Mouse (Mus musculus): Measurements from ENCODE around the gene Rrad. TPM values are rescaled to one million over a fixed set of nuclear protein-coding genes. Genes with fewer than 3 reads are reported as not detected.
A peak's percentile ranks its signal among the peaks of the same experiment; 100 is the strongest.

Rrad gene
- polyA plus RNA-seq, 1 experiment from 2014 or later, result 0.90 TPM

GRCm38 (mm10) chr8:104606329-104606728 is 24.8 kb downstream of the Rrad start:
- 0 out of 2 replicates have a peak, but pooled peaks cover 3% of the 10 kb centered on the region for H3K4me1 ChIP-seq (replicated peaks; ENCODE audit: control insufficient read depth, insufficient read depth, low read length)
- H3K27ac ChIP-seq (ENCODE audit: low read depth, low read length), result no peak overlapping the region
- 61% methylated on average over 6 of the region's 6 CpGs for WGBS
- DNase-seq (ENCODE audit: low spot score) (no peak), ATAC-seq (replicated peaks; ENCODE audit: low FRiP score) (no peak)
- H3K9ac ChIP-seq (ENCODE audit: low read length), result no peak overlapping the region
- H3K4me3 ChIP-seq (ENCODE audit: low read depth, low read length), result no peak overlapping the region
- H3K9me3 ChIP-seq (ENCODE audit: control insufficient read depth, low read length), result no peaks in the 10 kb centered on the region
- H3K4me2 ChIP-seq (ENCODE audit: low read depth, low read length, severe bottlenecking), result no peak overlapping the region
- H3K36me3 ChIP-seq (ENCODE audit: control insufficient read depth, insufficient read depth, low read length), result no peaks in the 10 kb centered on the region
- no peaks in the 10 kb centered on the region for H3K27me3 ChIP-seq (ENCODE audit: control insufficient read depth, insufficient read depth, low read length)

- 69% methylated on average over 4 of the region's 4 CpGs for WGBS
- Histone ChIP-seq H3K9ac (ENCODE audit: low read length) (no peak overlapping the region), H3K4me3 (ENCODE audit: low read depth, low read length) (no peak overlapping the region), H3K27ac (ENCODE audit: low read depth, low read length) (no peak overlapping the region), H3K36me3 (ENCODE audit: control insufficient read depth, insufficient read depth, low read length) (no peaks in the 10 kb centered on the region; the same call in 1 of the 2 replicates), H3K4me1 (replicated peaks; ENCODE audit: control insufficient read depth, insufficient read depth, low read length) (0 out of 2 replicates have a peak, but pooled peaks cover 3% of the 10 kb centered on the region), H3K9me3 (ENCODE audit: control insufficient read depth, low read length) (no peaks in the 10 kb centered on the region), H3K4me2 (ENCODE audit: low read depth, low read length, severe bottlenecking) (no peak overlapping the region), H3K27me3 (ENCODE audit: control insufficient read depth, insufficient read depth, low read length) (no peaks in the 10 kb centered on the region)
- ATAC-seq (replicated peaks; ENCODE audit: low FRiP score) (no peak), DNase-seq (ENCODE audit: low spot score) (no peak)
These were observed 27.9 kb downstream of the Rrad start for GRCm38 (mm10) chr8:104603245-104603593.

GRCm38 (mm10) chr8:104602468-104603244 is 28.5 kb downstream of the Rrad start:
- no peaks in the 10 kb centered on the region; the same call in 1 of the 2 replicates for H3K36me3 ChIP-seq (ENCODE audit: control insufficient read depth, insufficient read depth, low read length)
- H3K4me1 ChIP-seq (replicated peaks; ENCODE audit: control insufficient read depth, insufficient read depth, low read length), result 0 out of 2 replicates have a peak, but pooled peaks cover 3% of the 10 kb centered on the region
- H3K27me3 ChIP-seq (ENCODE audit: control insufficient read depth, insufficient read depth, low read length), result no peaks in the 10 kb centered on the region
- ATAC-seq (replicated peaks; ENCODE audit: low FRiP score) (peak; percentile 95), DNase-seq (ENCODE audit: low spot score) (peak; percentile 94)
- H3K27ac ChIP-seq (ENCODE audit: low read depth, low read length), result no peak overlapping the region
- H3K9me3 ChIP-seq (ENCODE audit: control insufficient read depth, low read length), result no peaks in the 10 kb centered on the region
- peak overlapping the region; percentile 16; the same call in 1 of the 2 replicates for H3K9ac ChIP-seq (ENCODE audit: low read length)
- peak overlapping the region; percentile 47 for H3K4me2 ChIP-seq (ENCODE audit: low read depth, low read length, severe bottlenecking)
- peak overlapping the region; percentile 17 for H3K4me3 ChIP-seq (ENCODE audit: low read depth, low read length)
- WGBS, result 19% methylated on average over 21 of the region's 21 CpGs

DNA sequence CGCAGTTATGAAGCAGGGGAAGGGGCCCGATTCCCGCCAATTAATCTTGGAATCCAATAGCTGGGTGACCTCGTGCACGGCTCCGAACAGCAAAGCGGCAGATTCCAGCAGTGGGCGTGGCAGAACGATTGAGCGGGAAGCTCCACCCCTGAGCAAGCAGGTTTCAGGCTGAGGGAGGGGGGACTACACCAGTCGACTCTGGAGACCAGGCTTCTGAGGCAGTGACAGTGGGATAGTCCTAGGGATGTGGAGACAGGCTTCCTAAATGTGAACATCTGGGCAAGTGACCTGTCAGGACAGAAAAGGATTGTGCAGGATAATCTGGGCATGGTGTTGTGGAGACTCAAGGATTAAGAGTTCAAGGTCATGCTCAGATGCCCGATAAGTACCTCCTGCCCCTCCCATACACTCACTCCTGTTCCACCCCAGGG is 29.2 kb downstream of the Rrad start:
- 3% methylated on average over 12 of the region's 12 CpGs for WGBS
- Histone ChIP-seq H3K27me3 (ENCODE audit: control insufficient read depth, insufficient read depth, low read length) (no peaks in the 10 kb centered on the region), H3K27ac (ENCODE audit: low read depth, low read length) (no peak overlapping the region), H3K4me3 (ENCODE audit: low read depth, low read length) (peak overlapping the region; percentile 17; the same call in 1 of the 2 replicates), H3K4me2 (ENCODE audit: low read depth, low read length, severe bottlenecking) (peak overlapping the region; percentile 47; the same call in 1 of the 2 replicates), H3K9ac (ENCODE audit: low read length) (peak overlapping the region; percentile 16; the same call in 1 of the 2 replicates), H3K9me3 (ENCODE audit: control insufficient read depth, low read length) (no peaks in the 10 kb centered on the region), H3K36me3 (ENCODE audit: control insufficient read depth, insufficient read depth, low read length) (no peaks in the 10 kb centered on the region; the same call in 1 of the 2 replicates), H3K4me1 (replicated peaks; ENCODE audit: control insufficient read depth, insufficient read depth, low read length) (0 out of 2 replicates have a peak, but pooled peaks cover 3% of the 10 kb centered on the region)
- ATAC-seq (replicated peaks; ENCODE audit: low FRiP score) (peak; percentile 57), DNase-seq (ENCODE audit: low spot score) (peak; percentile 53)

GRCm38 (mm10) chr8:104601386-104601785 is 29.7 kb downstream of the Rrad start:
- H3K9me3 ChIP-seq (ENCODE audit: control insufficient read depth, low read length), result no peaks in the 10 kb centered on the region
- no peak for ATAC-seq (replicated peaks; ENCODE audit: low FRiP score)
- 39% methylated on average over 7 of the region's 7 CpGs for WGBS
- H3K4me3 ChIP-seq (ENCODE audit: low read depth, low read length), result no peak overlapping the region
- no peaks in the 10 kb centered on the region for H3K27me3 ChIP-seq (ENCODE audit: control insufficient read depth, insufficient read depth, low read length)
- DNase-seq (ENCODE audit: low spot score), result peak; percentile 41
- no peak overlapping the region for H3K27ac ChIP-seq (ENCODE audit: low read depth, low read length)
- no peak overlapping the region for H3K9ac ChIP-seq (ENCODE audit: low read length)
- H3K36me3 ChIP-seq (ENCODE audit: control insufficient read depth, insufficient read depth, low read length), result no peaks in the 10 kb centered on the region; the same call in 1 of the 2 replicates
- H3K4me1 ChIP-seq (replicated peaks; ENCODE audit: control insufficient read depth, insufficient read depth, low read length), result 0 out of 2 replicates have a peak, but pooled peaks cover 3% of the 10 kb centered on the region
- H3K4me2 ChIP-seq (ENCODE audit: low read depth, low read length, severe bottlenecking), result no peak overlapping the region

DNA sequence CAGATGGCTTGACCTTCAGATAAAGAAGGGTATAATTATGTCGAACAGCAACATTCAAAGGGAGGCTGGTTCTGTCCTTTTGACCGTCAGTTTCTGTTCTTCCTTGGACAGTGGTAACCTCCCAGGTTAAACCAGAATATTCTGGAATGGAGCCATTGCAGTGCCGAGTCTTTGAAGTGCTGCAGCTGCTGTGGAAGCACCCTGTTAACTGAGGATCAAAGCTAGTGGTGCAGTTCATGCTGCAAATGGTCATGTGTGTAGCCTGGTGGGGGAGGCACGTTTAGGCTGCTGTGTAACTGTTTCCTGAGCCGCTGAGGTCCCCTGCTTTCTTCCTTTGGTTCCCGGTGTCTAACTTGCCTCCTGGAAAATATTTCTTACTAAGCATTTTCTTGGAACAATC is 32.6 kb downstream of the Rrad start:
- Histone ChIP-seq H3K4me3 (ENCODE audit: low read depth, low read length) (no peak overlapping the region), H3K4me1 (replicated peaks; ENCODE audit: control insufficient read depth, insufficient read depth, low read length) (0 out of 2 replicates have a peak, but pooled peaks cover 3% of the 10 kb centered on the region), H3K27me3 (ENCODE audit: control insufficient read depth, insufficient read depth, low read length) (no peaks in the 10 kb centered on the region), H3K9ac (ENCODE audit: low read length) (no peak overlapping the region), H3K36me3 (ENCODE audit: control insufficient read depth, insufficient read depth, low read length) (peaks cover 7% of the 10 kb centered on the region), H3K9me3 (ENCODE audit: control insufficient read depth, low read length) (no peaks in the 10 kb centered on the region), H3K27ac (ENCODE audit: low read depth, low read length) (no peak overlapping the region), H3K4me2 (ENCODE audit: low read depth, low read length, severe bottlenecking) (no peak overlapping the region)
- WGBS, result 77% methylated on average over 6 of the region's 6 CpGs
- ATAC-seq (replicated peaks; ENCODE audit: low FRiP score), result no peak
- DNase-seq (ENCODE audit: low spot score), result peak; percentile 13

DNA sequence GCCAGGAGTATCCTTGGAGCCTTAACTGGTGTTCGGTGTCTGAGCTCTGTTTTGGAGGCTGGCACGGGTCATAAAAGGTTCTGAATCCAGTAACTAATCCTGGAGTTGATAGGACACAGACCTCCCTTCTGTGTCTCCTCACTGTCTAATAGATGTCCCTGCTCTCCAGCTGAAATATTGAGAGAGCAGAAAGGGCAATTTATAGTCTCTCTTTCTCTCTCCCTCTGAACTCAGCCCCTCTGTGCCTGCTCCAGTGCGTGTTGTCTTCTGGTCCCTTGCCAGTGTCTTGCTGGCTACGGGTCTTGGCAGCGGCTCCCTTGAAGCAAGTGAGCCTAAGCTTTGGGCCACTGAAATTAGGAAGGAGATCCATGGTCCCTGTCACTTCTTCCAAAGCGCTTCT is 33.5 kb downstream of the Rrad start:
- H3K27ac ChIP-seq (ENCODE audit: low read depth, low read length), result no peak overlapping the region
- H3K4me3 ChIP-seq (ENCODE audit: low read depth, low read length), result no peak overlapping the region
- WGBS, result 88% methylated on average over 6 of the region's 6 CpGs
- no peaks in the 10 kb centered on the region for H3K27me3 ChIP-seq (ENCODE audit: control insufficient read depth, insufficient read depth, low read length)
- no peak overlapping the region for H3K4me2 ChIP-seq (ENCODE audit: low read depth, low read length, severe bottlenecking)
- DNase-seq (ENCODE audit: low spot score), result peak; percentile 10
- peaks cover 7% of the 10 kb centered on the region for H3K36me3 ChIP-seq (ENCODE audit: control insufficient read depth, insufficient read depth, low read length)
- no peak for ATAC-seq (replicated peaks; ENCODE audit: low FRiP score)
- H3K9me3 ChIP-seq (ENCODE audit: control insufficient read depth, low read length), result no peaks in the 10 kb centered on the region
- H3K9ac ChIP-seq (ENCODE audit: low read length), result no peak overlapping the region
- 0 out of 2 replicates have a peak, but pooled peaks cover 3% of the 10 kb centered on the region for H3K4me1 ChIP-seq (replicated peaks; ENCODE audit: control insufficient read depth, insufficient read depth, low read length)

DNA sequence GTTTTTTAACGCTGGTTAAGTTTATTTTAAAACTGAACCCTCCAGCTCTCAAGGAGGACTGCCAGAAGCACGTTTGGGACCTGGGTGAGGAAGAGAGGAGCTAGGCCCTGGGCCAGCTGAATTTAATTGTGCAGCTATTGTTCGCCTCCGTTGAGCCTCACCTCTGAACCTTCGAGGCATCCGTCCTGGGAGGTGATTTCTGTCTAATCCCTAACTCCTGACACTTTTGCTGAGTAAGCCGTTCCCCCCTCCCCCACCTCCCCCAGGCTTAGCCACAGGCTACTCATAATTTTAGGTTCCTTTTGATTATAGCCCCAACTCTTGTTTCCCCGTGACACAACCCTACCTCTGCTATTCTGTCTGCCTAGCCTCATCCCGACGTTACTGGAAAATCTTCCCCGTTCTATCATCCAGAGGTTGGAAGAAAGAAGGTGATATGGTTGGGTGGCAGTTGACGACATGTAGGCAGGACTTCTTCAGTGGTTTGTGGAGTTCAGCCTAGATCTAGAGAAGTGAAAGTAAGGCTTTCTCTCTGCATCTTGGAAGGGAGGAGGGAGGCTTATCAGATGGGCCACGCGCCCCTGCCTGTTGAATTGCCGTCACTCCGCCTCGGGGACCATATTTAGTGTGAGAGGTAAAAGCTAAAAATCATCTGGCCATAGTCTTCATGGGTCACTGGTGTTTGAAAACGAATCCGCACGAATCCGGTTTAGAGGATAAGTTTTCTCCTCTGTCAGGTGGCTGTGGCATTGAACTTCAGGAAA is 35.2 kb downstream of the Rrad start:
- Histone ChIP-seq H3K4me2 (ENCODE audit: low read depth, low read length, severe bottlenecking) (no peak overlapping the region), H3K9me3 (ENCODE audit: control insufficient read depth, low read length) (no peaks in the 10 kb centered on the region), H3K9ac (ENCODE audit: low read length) (no peak overlapping the region), H3K4me1 (replicated peaks; ENCODE audit: control insufficient read depth, insufficient read depth, low read length) (no peaks in the 10 kb centered on the region), H3K27me3 (ENCODE audit: control insufficient read depth, insufficient read depth, low read length) (no peaks in the 10 kb centered on the region), H3K36me3 (ENCODE audit: control insufficient read depth, insufficient read depth, low read length) (peaks cover 7% of the 10 kb centered on the region), H3K4me3 (ENCODE audit: low read depth, low read length) (no peak overlapping the region), H3K27ac (ENCODE audit: low read depth, low read length) (no peak overlapping the region)
- WGBS, result 87% methylated on average over 21 of the region's 21 CpGs
- peak; percentile 37 for DNase-seq (ENCODE audit: low spot score)
- ATAC-seq (replicated peaks; ENCODE audit: low FRiP score), result no peak

Data from forebrain, embryonic 11.5 days (tissue).